Mouse (Mus musculus): ENCODE data around the gene Wasf3. TPM values are rescaled to one million over a fixed set of nuclear protein-coding genes. Genes with fewer than 3 reads are reported as not detected.
A peak's percentile ranks its signal among the peaks of the same experiment; 100 is the strongest.
"Not testable (repeated sequence)": the region's sequence is repeated elsewhere in the genome, so short reads cannot be mapped to it uniquely, and the experiment has no call there.

Gene Wasf3
- total and polyA plus RNA-seq, 3 experiments: not detected

GRCm38 (mm10) chr5:146488959-146489358, 104.2 kb downstream of the Wasf3 start:
- H3K4me1 ChIP-seq (ENCODE audit: control insufficient read depth in 1 of 2, insufficient read depth in 2 of 2, low read length in 2 of 2); H3K4me3 ChIP-seq (ENCODE audit: control insufficient read depth in 1 of 2, insufficient read depth in 1 of 2, low read depth in 2 of 2, low read length in 2 of 2); H3K27me3 ChIP-seq (ENCODE audit: control insufficient read depth in 1 of 2, insufficient read depth in 2 of 2, low read length in 2 of 2); H3K9me3 ChIP-seq (replicated peaks; ENCODE audit: insufficient read depth, low read length); H3K79me2 ChIP-seq (ENCODE audit: control insufficient read depth, insufficient read depth, low read length, poor library complexity); H3K27ac ChIP-seq (ENCODE audit: control insufficient read depth, low read depth, low read length); H3K36me3 ChIP-seq (ENCODE audit: control insufficient read depth in 1 of 2, insufficient read depth in 2 of 2, low read length in 2 of 2); H3K9ac ChIP-seq (ENCODE audit: control insufficient read depth, low read depth, low read length, poor library complexity, severe bottlenecking): not testable (repeated sequence)
- TF ChIP-seq SMC3 (IDR thresholded peaks at IDR 0.05; ENCODE audit: low read depth, low read length) (0 out of 2 replicates have a peak, but pooled peaks have one; percentile 6), CTCF (IDR thresholded peaks at IDR 0.05 in 2 of 3, conservative IDR thresholded peaks at IDR 0.05 in 1 of 3; ENCODE audit: control insufficient read depth in 1 of 3, insufficient read depth in 1 of 3, low read depth in 2 of 3, low read length in 3 of 3, poor library complexity in 1 of 3, severe bottlenecking in 1 of 3) (peak; percentile 15 to 19 (median 18); a peak in 4 of 6 replicates)
- DNase-seq (ENCODE audit: low read depth, low spot score): peak; percentile 24

DNA sequence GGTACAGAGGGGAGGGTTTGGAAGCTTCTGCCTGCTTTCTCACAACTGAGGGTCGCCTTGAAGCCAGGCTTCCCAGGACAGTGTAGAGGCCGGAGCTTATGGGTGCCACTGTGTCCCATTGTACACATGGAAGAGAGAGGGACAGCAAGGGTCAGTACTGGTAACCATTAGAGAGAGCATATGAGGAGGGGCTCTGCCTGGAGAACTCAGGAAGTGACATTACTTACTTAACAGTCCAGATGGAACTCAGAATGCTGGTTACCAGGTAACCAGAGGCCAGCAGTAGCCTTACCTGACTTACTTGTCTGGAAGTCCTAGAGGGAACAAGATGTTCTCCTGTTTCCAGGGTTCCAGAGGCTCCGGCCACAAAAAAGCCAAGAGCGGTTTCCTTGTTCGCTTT, 106.3 kb downstream of the Wasf3 start, which contains the start of gene Gm6370:
Gm6370 (plus strand) TSS at position 301 of the 400 bp plus-strand sequence.
- not testable (repeated sequence) for H3K79me2 ChIP-seq (ENCODE audit: control insufficient read depth, insufficient read depth, low read length, poor library complexity); H3K4me3 ChIP-seq (ENCODE audit: control insufficient read depth in 1 of 2, insufficient read depth in 1 of 2, low read depth in 2 of 2, low read length in 2 of 2); H3K36me3 ChIP-seq (ENCODE audit: control insufficient read depth in 1 of 2, insufficient read depth in 2 of 2, low read length in 2 of 2); H3K4me1 ChIP-seq (ENCODE audit: control insufficient read depth in 1 of 2, insufficient read depth in 2 of 2, low read length in 2 of 2); DNase-seq (ENCODE audit: low read depth, low spot score); H3K27me3 ChIP-seq (ENCODE audit: control insufficient read depth in 1 of 2, insufficient read depth in 2 of 2, low read length in 2 of 2); H3K9me3 ChIP-seq (replicated peaks; ENCODE audit: insufficient read depth, low read length); H3K27ac ChIP-seq (ENCODE audit: control insufficient read depth, low read depth, low read length); H3K9ac ChIP-seq (ENCODE audit: control insufficient read depth, low read depth, low read length, poor library complexity, severe bottlenecking)

DNA sequence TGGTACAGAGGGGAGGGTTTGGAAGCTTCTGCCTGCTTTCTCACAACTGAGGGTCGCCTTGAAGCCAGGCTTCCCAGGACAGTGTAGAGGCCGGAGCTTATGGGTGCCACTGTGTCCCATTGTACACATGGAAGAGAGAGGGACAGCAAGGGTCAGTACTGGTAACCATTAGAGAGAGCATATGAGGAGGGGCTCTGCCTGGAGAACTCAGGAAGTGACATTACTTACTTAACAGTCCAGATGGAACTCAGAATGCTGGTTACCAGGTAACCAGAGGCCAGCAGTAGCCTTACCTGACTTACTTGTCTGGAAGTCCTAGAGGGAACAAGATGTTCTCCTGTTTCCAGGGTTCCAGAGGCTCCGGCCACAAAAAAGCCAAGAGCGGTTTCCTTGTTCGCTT, 117.3 kb downstream of the Wasf3 start, which contains the start of gene 4930449I24Rik:
4930449I24Rik (plus strand) TSS at position 301 of the 400 bp plus-strand sequence.
- H3K9ac ChIP-seq (ENCODE audit: control insufficient read depth, low read depth, low read length, poor library complexity, severe bottlenecking); DNase-seq (ENCODE audit: low read depth, low spot score); H3K9me3 ChIP-seq (replicated peaks; ENCODE audit: insufficient read depth, low read length): not testable (repeated sequence)

DNA sequence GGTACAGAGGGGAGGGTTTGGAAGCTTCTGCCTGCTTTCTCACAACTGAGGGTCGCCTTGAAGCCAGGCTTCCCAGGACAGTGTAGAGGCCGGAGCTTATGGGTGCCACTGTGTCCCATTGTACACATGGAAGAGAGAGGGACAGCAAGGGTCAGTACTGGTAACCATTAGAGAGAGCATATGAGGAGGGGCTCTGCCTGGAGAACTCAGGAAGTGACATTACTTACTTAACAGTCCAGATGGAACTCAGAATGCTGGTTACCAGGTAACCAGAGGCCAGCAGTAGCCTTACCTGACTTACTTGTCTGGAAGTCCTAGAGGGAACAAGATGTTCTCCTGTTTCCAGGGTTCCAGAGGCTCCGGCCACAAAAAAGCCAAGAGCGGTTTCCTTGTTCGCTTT, 129.0 kb downstream of the Wasf3 start, which contains the start of gene Gm3402:
Gm3402 (plus strand) TSS at position 301 of the 400 bp plus-strand sequence.
- not testable (repeated sequence) for H3K27me3 ChIP-seq (ENCODE audit: control insufficient read depth in 1 of 2, insufficient read depth in 2 of 2, low read length in 2 of 2); H3K4me3 ChIP-seq (ENCODE audit: control insufficient read depth in 1 of 2, insufficient read depth in 1 of 2, low read depth in 2 of 2, low read length in 2 of 2); H3K9me3 ChIP-seq (replicated peaks; ENCODE audit: insufficient read depth, low read length); H3K27ac ChIP-seq (ENCODE audit: control insufficient read depth, low read depth, low read length); H3K4me1 ChIP-seq (ENCODE audit: control insufficient read depth in 1 of 2, insufficient read depth in 2 of 2, low read length in 2 of 2); DNase-seq (ENCODE audit: low read depth, low spot score); H3K79me2 ChIP-seq (ENCODE audit: control insufficient read depth, insufficient read depth, low read length, poor library complexity); H3K36me3 ChIP-seq (ENCODE audit: control insufficient read depth in 1 of 2, insufficient read depth in 2 of 2, low read length in 2 of 2); H3K9ac ChIP-seq (ENCODE audit: control insufficient read depth, low read depth, low read length, poor library complexity, severe bottlenecking)

More for the DNA sequence above, 117.3 kb downstream of the Wasf3 start, which contains the start of gene 4930449I24Rik:
- H3K4me3 ChIP-seq (ENCODE audit: control insufficient read depth in 1 of 2, insufficient read depth in 1 of 2, low read depth in 2 of 2, low read length in 2 of 2); H3K27me3 ChIP-seq (ENCODE audit: control insufficient read depth in 1 of 2, insufficient read depth in 2 of 2, low read length in 2 of 2); H3K4me1 ChIP-seq (ENCODE audit: control insufficient read depth in 1 of 2, insufficient read depth in 2 of 2, low read length in 2 of 2); H3K79me2 ChIP-seq (ENCODE audit: control insufficient read depth, insufficient read depth, low read length, poor library complexity); H3K27ac ChIP-seq (ENCODE audit: control insufficient read depth, low read depth, low read length); H3K36me3 ChIP-seq (ENCODE audit: control insufficient read depth in 1 of 2, insufficient read depth in 2 of 2, low read length in 2 of 2): not testable (repeated sequence)

Other genes starting within 250 kb of the Wasf3 start
- not detected in 2 replicates for gene Gm5565, start 224.4 kb upstream of the Wasf3 start, total RNA-seq (2012; rRNA removed)
- gene Gm5565, start 224.4 kb upstream of the Wasf3 start, polyA plus RNA-seq (2012; ENCODE audit: insufficient read depth in 1 of 2, insufficient read length in 2 of 2, low read depth in 1 of 2, low replicate concordance in 2 of 2, missing spikeins in 1 of 2): not detected
- not detected in 2 replicates for gene Gm6309, start 214.3 kb upstream of the Wasf3 start, total RNA-seq (2012; rRNA removed)
- gene Gm6309, start 214.3 kb upstream of the Wasf3 start, polyA plus RNA-seq (2012; ENCODE audit: insufficient read depth in 1 of 2, insufficient read length in 2 of 2, low read depth in 1 of 2, low replicate concordance in 2 of 2, missing spikeins in 1 of 2): not detected
- gene 1700001J03Rik, start 199.7 kb upstream of the Wasf3 start, total RNA-seq (2012; rRNA removed): not detected in 2 replicates
- under 1 TPM in 1 of 2 experiments, not detected in 1; 0.18 TPM for gene 1700001J03Rik, start 199.7 kb upstream of the Wasf3 start, polyA plus RNA-seq (2012; ENCODE audit: insufficient read depth in 1 of 2, insufficient read length in 2 of 2, low read depth in 1 of 2, low replicate concordance in 2 of 2, missing spikeins in 1 of 2)
- 52.5 and 57.3 TPM in 2 replicates for gene Rnf6, start 163.4 kb upstream of the Wasf3 start, total RNA-seq (2012; rRNA removed)
- 10 to 100 TPM; 44.9 to 70.1 TPM for gene Rnf6, start 163.4 kb upstream of the Wasf3 start, polyA plus RNA-seq (2012; ENCODE audit: insufficient read depth in 1 of 2, insufficient read length in 2 of 2, low read depth in 1 of 2, low replicate concordance in 2 of 2, missing spikeins in 1 of 2)
- gene Cdk8, start 153.8 kb upstream of the Wasf3 start, total RNA-seq (2012; rRNA removed): 151 and 154 TPM in 2 replicates
- gene Cdk8, start 153.8 kb upstream of the Wasf3 start, polyA plus RNA-seq (2012; ENCODE audit: insufficient read depth in 1 of 2, insufficient read length in 2 of 2, low read depth in 1 of 2, low replicate concordance in 2 of 2, missing spikeins in 1 of 2): 100 to 1,000 TPM; 139 to 745 TPM
- not detected in 2 replicates for gene Gm6408, start 97.0 kb downstream of the Wasf3 start, total RNA-seq (2012; rRNA removed)
- gene Gm6408, start 97.0 kb downstream of the Wasf3 start, polyA plus RNA-seq (2012; ENCODE audit: insufficient read depth in 1 of 2, insufficient read length in 2 of 2, low read depth in 1 of 2, low replicate concordance in 2 of 2, missing spikeins in 1 of 2): not detected
- gene Gm6370, start 106.4 kb downstream of the Wasf3 start, total RNA-seq (2012; rRNA removed): not detected in 2 replicates
- not detected for gene Gm6370, start 106.4 kb downstream of the Wasf3 start, polyA plus RNA-seq (2012; ENCODE audit: insufficient read depth in 1 of 2, insufficient read length in 2 of 2, low read depth in 1 of 2, low replicate concordance in 2 of 2, missing spikeins in 1 of 2)
- gene 4930449I24Rik, start 117.4 kb downstream of the Wasf3 start, total RNA-seq (2012; rRNA removed): not detected in 2 replicates
- not detected for gene 4930449I24Rik, start 117.4 kb downstream of the Wasf3 start, polyA plus RNA-seq (2012; ENCODE audit: insufficient read depth in 1 of 2, insufficient read length in 2 of 2, low read depth in 1 of 2, low replicate concordance in 2 of 2, missing spikeins in 1 of 2)
- not detected in 2 replicates for gene Gm3402, start 129.1 kb downstream of the Wasf3 start, total RNA-seq (2012; rRNA removed)
- gene Gm3402, start 129.1 kb downstream of the Wasf3 start, polyA plus RNA-seq (2012; ENCODE audit: insufficient read depth in 1 of 2, insufficient read length in 2 of 2, low read depth in 1 of 2, low replicate concordance in 2 of 2, missing spikeins in 1 of 2): not detected
- gene Gm3404, start 140.8 kb downstream of the Wasf3 start, total RNA-seq (2012; rRNA removed): not detected in 2 replicates
- gene Gm3404, start 140.8 kb downstream of the Wasf3 start, polyA plus RNA-seq (2012; ENCODE audit: insufficient read depth in 1 of 2, insufficient read length in 2 of 2, low read depth in 1 of 2, low replicate concordance in 2 of 2, missing spikeins in 1 of 2): not detected
- gene Gm3409, start 152.7 kb downstream of the Wasf3 start, total RNA-seq (2012; rRNA removed): not detected in 2 replicates
- gene Gm3409, start 152.7 kb downstream of the Wasf3 start, polyA plus RNA-seq (2012; ENCODE audit: insufficient read depth in 1 of 2, insufficient read length in 2 of 2, low read depth in 1 of 2, low replicate concordance in 2 of 2, missing spikeins in 1 of 2): not detected
- gene Gm3415, start 171.2 kb downstream of the Wasf3 start, total RNA-seq (2012; rRNA removed): not detected in 2 replicates
- gene Gm3415, start 171.2 kb downstream of the Wasf3 start, polyA plus RNA-seq (2012; ENCODE audit: insufficient read depth in 1 of 2, insufficient read length in 2 of 2, low read depth in 1 of 2, low replicate concordance in 2 of 2, missing spikeins in 1 of 2): not detected
- gene Gpr12, start 200.3 kb downstream of the Wasf3 start, total RNA-seq (2012; rRNA removed): not detected in 2 replicates
- not detected for gene Gpr12, start 200.3 kb downstream of the Wasf3 start, polyA plus RNA-seq (2012; ENCODE audit: insufficient read depth in 1 of 2, insufficient read length in 2 of 2, low read depth in 1 of 2, low replicate concordance in 2 of 2, missing spikeins in 1 of 2)